Mouse (Mus musculus): ENCODE results near the gene Adad2.

DNA sequence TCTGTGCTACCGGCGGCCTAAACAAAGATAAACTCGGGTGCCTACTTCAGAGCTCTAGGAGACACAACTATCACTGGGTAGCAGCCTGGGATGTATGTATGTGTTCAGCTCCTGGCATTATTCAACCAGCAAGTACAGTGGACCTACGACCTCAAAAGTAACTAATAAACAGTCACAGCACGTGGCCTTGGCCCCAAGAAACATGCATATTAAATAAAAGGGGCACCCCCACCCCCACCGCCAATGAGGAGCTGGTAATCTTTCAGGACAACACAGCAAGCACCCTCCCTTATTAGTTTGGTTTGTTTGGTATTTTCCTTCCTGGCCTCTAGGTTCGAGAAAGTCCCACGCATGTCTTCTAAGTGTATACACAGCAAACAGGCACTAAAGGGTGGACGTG is 44.3 kb upstream of the Adad2 start:
- no peak for TF ChIP-seq CTCF (IDR thresholded peaks at IDR 0.05; ENCODE audit: borderline replicate concordance, insufficient read depth, low read depth, low read length)
- TF ChIP-seq POLR2A (IDR thresholded peaks at IDR 0.05; ENCODE audit: borderline replicate concordance, insufficient read depth, low read length), result no peak
